Mouse (Mus musculus) small intestine, adult 2 months (tissue): ENCODE measurements around the gene Timeless. TPM values are rescaled to one million over a fixed set of nuclear protein-coding genes. Genes with fewer than 3 reads are reported as not detected.

Source experiments
- H3K27ac ChIP-seq: fragments of 200-500 bp; 2 replicates; pipeline ENCODE4 v1.5.1; 2012; ENCODE audit warnings: low read depth, low read length, control low read depth, inconsistent platforms; ENCODE audit not compliant: insufficient read depth
- H3K27me3 ChIP-seq: fragments of 200-500 bp; 2 replicates; pipeline ENCODE4 v1.6.1; 2012; ENCODE audit warnings: mild to moderate bottlenecking, moderate library complexity, low read length, inconsistent platforms; ENCODE audit not compliant: control insufficient read depth, insufficient read depth
- H3K36me3 ChIP-seq: fragments of 200-500 bp; 2 replicates; pipeline ENCODE4 v1.6.1; 2012; ENCODE audit warnings: mild to moderate bottlenecking, low read length, control low read depth, inconsistent platforms; ENCODE audit not compliant: control insufficient read depth, insufficient read depth
- H3K4me1 ChIP-seq: fragments of 200-500 bp; 2 replicates; pipeline ENCODE4 v1.6.1; 2012; ENCODE audit warnings: low read length, inconsistent platforms, mixed read lengths; ENCODE audit not compliant: control insufficient read depth, insufficient read depth, insufficient read length
- H3K4me3 ChIP-seq: fragments of 200-500 bp; 2 replicates; pipeline ENCODE4 v1.5.1; 2012; ENCODE audit warnings: low read depth, mild to moderate bottlenecking, control low read depth, inconsistent platforms, low read length, moderate library complexity
- CTCF ChIP-seq: fragments of 200-500 bp; IDR thresholded peaks from 2 replicates; pipeline ENCODE4 v1.5.1; 2012; ENCODE audit warnings: low read depth, mild to moderate bottlenecking, control low read depth, inconsistent platforms, low read length, moderate library complexity, mixed read lengths; ENCODE audit not compliant: insufficient replicate concordance, insufficient read length; ENCODE audit errors: extremely low read depth
- POLR2A ChIP-seq: fragments of 200-500 bp; IDR thresholded peaks from 2 replicates; pipeline ENCODE4 v1.6.1; 2012; ENCODE audit warnings: low read depth, mild to moderate bottlenecking, control low read depth, inconsistent platforms, low read length, moderate library complexity
- WGBS: fragments of 180-500 bp; shearing (Covaris S2); methylation state at CpG from one replicate; pipeline ENCODE4 v1.1.7; 2018; 5-methylcytosine and 5-hydroxymethylcytosine counted together
- polyA plus RNA-seq: library from polyadenylated mRNA; depleted of rRNA; stranded (reverse); fragments of >200 nt; gene quantifications from 2 replicates; pipeline ENCODE4 v1.2.3, GENCODE M21; 2012

Gene Timeless
- polyA plus RNA-seq, 1 experiment, result 2.0 TPM

- H3K27ac ChIP-seq, result no peak overlapping the region
- TF ChIP-seq CTCF (no peak), POLR2A (no peak)
Observed at GRCm38 (mm10) chr10:128230582-128230981, 1.3 kb upstream of the Timeless start.

GRCm38 (mm10) chr10:128231146-128231545 lies 719 bp upstream of the Timeless start:
- H3K4me3 ChIP-seq, result no peak overlapping the region
- WGBS, result 13% methylated on average over 5 of the region's 5 CpGs
- H3K4me1 ChIP-seq, result no peaks in the 10 kb centered on the region
- H3K27ac ChIP-seq, result peak overlapping the region; percentile 60; the same call in 1 of the 2 replicates
- H3K27me3 ChIP-seq, result no peaks in the 10 kb centered on the region
- TF ChIP-seq POLR2A, result no peak
- TF ChIP-seq CTCF, result no peak
- H3K36me3 ChIP-seq, result no peaks in the 10 kb centered on the region

More at GRCm38 (mm10) chr10:128230582-128230981, 1.3 kb upstream of the Timeless start:
- WGBS, result 82% methylated on average over 12 of the region's 12 CpGs
- Histone ChIP-seq H3K4me1 (no peaks in the 10 kb centered on the region), H3K27me3 (no peaks in the 10 kb centered on the region), H3K4me3 (no peak overlapping the region), H3K36me3 (no peaks in the 10 kb centered on the region)

- TF ChIP-seq POLR2A, result no peak
- TF ChIP-seq CTCF, result peak; percentile 59; the same call in 1 of the 2 replicates
- 0% methylated on average over 14 of the region's 14 CpGs for WGBS
- no peaks in the 10 kb centered on the region for H3K4me1 ChIP-seq
- peak overlapping the region; percentile 87 for H3K27ac ChIP-seq
- no peaks in the 10 kb centered on the region for H3K27me3 ChIP-seq
- H3K36me3 ChIP-seq, result no peaks in the 10 kb centered on the region
- H3K4me3 ChIP-seq, result peak overlapping the region; percentile 93
Observed at GRCm38 (mm10) chr10:128232420-128232985, 638 bp downstream of the Timeless start.

GRCm38 (mm10) chr10:128236321-128236720 lies 4.5 kb downstream of the Timeless start:
- no peaks in the 10 kb centered on the region for H3K36me3 ChIP-seq
- no peak overlapping the region for H3K4me3 ChIP-seq
- no peak overlapping the region for H3K27ac ChIP-seq
- no peak for TF ChIP-seq CTCF
- TF ChIP-seq POLR2A, result no peak
- H3K4me1 ChIP-seq, result no peaks in the 10 kb centered on the region
- WGBS, result 69% methylated on average over 4 of the region's 4 CpGs
- no peaks in the 10 kb centered on the region for H3K27me3 ChIP-seq

GRCm38 (mm10) chr10:128237807-128238480 lies 6.1 kb downstream of the Timeless start:
- Histone ChIP-seq H3K4me1 (no peaks in the 10 kb centered on the region), H3K27me3 (no peaks in the 10 kb centered on the region), H3K4me3 (no peak overlapping the region), H3K27ac (no peak overlapping the region), H3K36me3 (no peaks in the 10 kb centered on the region)
- TF ChIP-seq CTCF, result no peak
- TF ChIP-seq POLR2A, result no peak
- WGBS, result 72% methylated on average over 15 of the region's 15 CpGs

GRCm38 (mm10) chr10:128239140-128239539 lies 7.3 kb downstream of the Timeless start:
- H3K4me3 ChIP-seq, result no peak overlapping the region
- H3K27ac ChIP-seq, result no peak overlapping the region
- no peak for TF ChIP-seq POLR2A
- no peak for TF ChIP-seq CTCF
- WGBS, result 94% methylated on average over 4 of the region's 4 CpGs
- no peaks in the 10 kb centered on the region for H3K4me1 ChIP-seq
- H3K36me3 ChIP-seq, result no peaks in the 10 kb centered on the region; the same call in 1 of the 2 replicates
- no peaks in the 10 kb centered on the region for H3K27me3 ChIP-seq

- Histone ChIP-seq H3K27me3 (no peaks in the 10 kb centered on the region), H3K4me3 (no peak overlapping the region), H3K27ac (no peak overlapping the region), H3K36me3 (no peaks in the 10 kb centered on the region; the same call in 1 of the 2 replicates), H3K4me1 (no peaks in the 10 kb centered on the region)
- WGBS, result 84% methylated on average over 18 of the region's 18 CpGs
- TF ChIP-seq CTCF (no peak), POLR2A (no peak)
Observed at GRCm38 (mm10) chr10:128240131-128240530, 8.3 kb downstream of the Timeless start.
